Mouse (Mus musculus) T-helper 2 cell (primary cell): ENCODE results near the gene Magi2.

Experiments
- in situ Hi-C: fragments of 300-600 bp; cut with MboI, MseI; formaldehyde crosslinking; loops from one replicate; pipeline ENCODE4 v1.15.1; 2025; ENCODE audit warnings: high pct_unique_total_duplicates

Gene Magi2

GRCm38 (mm10) chr5:19909664-19910063 is 682.8 kb downstream of the Magi2 start:
- in situ Hi-C loops, result no loop called here

- in situ Hi-C loops, result no loop called here
Measured at GRCm38 (mm10) chr5:19932102-19932501, 705.3 kb downstream of the Magi2 start.

- in situ Hi-C loops, result no loop called here
Measured at GRCm38 (mm10) chr5:19933190-19933589, 706.4 kb downstream of the Magi2 start.

- in situ Hi-C loops, result no loop called here
Measured at GRCm38 (mm10) chr5:19951102-19951501, 724.3 kb downstream of the Magi2 start.

GRCm38 (mm10) chr5:19964113-19964512 is 737.3 kb downstream of the Magi2 start:
- in situ Hi-C loops, result no loop called here

GRCm38 (mm10) chr5:19972736-19973135 is 745.9 kb downstream of the Magi2 start:
- in situ Hi-C loops, result no loop called here

GRCm38 (mm10) chr5:19973852-19974251 is 747.0 kb downstream of the Magi2 start:
- in situ Hi-C loops, result no loop called here

- in situ Hi-C loops, result no loop called here
Measured at GRCm38 (mm10) chr5:19981518-19981917, 754.7 kb downstream of the Magi2 start.

- in situ Hi-C loops, result no loop called here
Measured at GRCm38 (mm10) chr5:19982031-19982430, 755.2 kb downstream of the Magi2 start.

GRCm38 (mm10) chr5:19999486-19999885 is 772.6 kb downstream of the Magi2 start:
- in situ Hi-C loops, result no loop called here

- in situ Hi-C loops, result no loop called here
Measured at GRCm38 (mm10) chr5:19999912-20000311, 773.1 kb downstream of the Magi2 start.

- in situ Hi-C loops, result no loop called here
Measured at GRCm38 (mm10) chr5:20006616-20007015, 779.8 kb downstream of the Magi2 start.

- in situ Hi-C loops, result no loop called here
Measured at GRCm38 (mm10) chr5:20007246-20007645, 780.4 kb downstream of the Magi2 start.

- in situ Hi-C loops, result no loop called here
Measured at GRCm38 (mm10) chr5:20010210-20010609, 783.4 kb downstream of the Magi2 start.

- in situ Hi-C loops, result no loop called here
Measured at GRCm38 (mm10) chr5:20018063-20018462, 791.2 kb downstream of the Magi2 start.

GRCm38 (mm10) chr5:20046649-20047048 is 819.8 kb downstream of the Magi2 start:
- in situ Hi-C loops, result no loop called here

GRCm38 (mm10) chr5:20048386-20048785 is 821.5 kb downstream of the Magi2 start:
- in situ Hi-C loops, result no loop called here

- in situ Hi-C loops, result no loop called here
Measured at GRCm38 (mm10) chr5:20050284-20050683, 823.4 kb downstream of the Magi2 start.

GRCm38 (mm10) chr5:20055000-20055399 is 828.2 kb downstream of the Magi2 start:
- in situ Hi-C loops, result no loop called here

- in situ Hi-C loops, result no loop called here
Measured at GRCm38 (mm10) chr5:20056074-20056842, 829.4 kb downstream of the Magi2 start.

- in situ Hi-C loops, result no loop called here
Measured at GRCm38 (mm10) chr5:20056856-20057255, 830.0 kb downstream of the Magi2 start.

- in situ Hi-C loops, result no loop called here
Measured at GRCm38 (mm10) chr5:20062011-20062410, 835.2 kb downstream of the Magi2 start.

- in situ Hi-C loops, result no loop called here
Measured at GRCm38 (mm10) chr5:20065081-20065480, 838.2 kb downstream of the Magi2 start.

GRCm38 (mm10) chr5:20068496-20068895 is 841.7 kb downstream of the Magi2 start:
- in situ Hi-C loops, result no loop called here
